Mouse (Mus musculus) lung, postnatal 14 days (tissue): ENCODE data around the gene Lgi4.
A peak's percentile ranks its signal among the peaks of the same experiment; 100 is the strongest.

Experiments
- DNase-seq: peaks from one replicate; pipeline ENCODE4 v3.0.0; 2021

Lgi4 gene

GRCm38 (mm10) chr7:31052636-31053434 is 6.3 kb upstream of the Lgi4 start:
- DNase-seq, result no peak

- no peak for DNase-seq
Measured at GRCm38 (mm10) chr7:31053882-31054447, 5.2 kb upstream of the Lgi4 start.

- no peak for DNase-seq
Measured at GRCm38 (mm10) chr7:31054661-31055320, 4.4 kb upstream of the Lgi4 start.

GRCm38 (mm10) chr7:31055354-31055824 is 3.8 kb upstream of the Lgi4 start:
- peak; percentile 78 for DNase-seq

GRCm38 (mm10) chr7:31055883-31056282 is 3.3 kb upstream of the Lgi4 start:
- DNase-seq, result no peak

GRCm38 (mm10) chr7:31056448-31056847 is 2.7 kb upstream of the Lgi4 start:
- no peak for DNase-seq

- no peak for DNase-seq
Measured at GRCm38 (mm10) chr7:31057071-31057470, 2.1 kb upstream of the Lgi4 start, which contains the start of gene Fxyd1. Gene Fxyd1, minus strand, starts transcription at chr7:31057199.

- no peak for DNase-seq
Measured at GRCm38 (mm10) chr7:31057730-31058129, 1.4 kb upstream of the Lgi4 start.

GRCm38 (mm10) chr7:31058211-31058610 is 931 bp upstream of the Lgi4 start:
- DNase-seq, result no peak

- DNase-seq, result no peak
Measured at GRCm38 (mm10) chr7:31059919-31060620, 928 bp downstream of the Lgi4 start.

GRCm38 (mm10) chr7:31060621-31061010 is 1.5 kb downstream of the Lgi4 start:
- no peak for DNase-seq

- no peak for DNase-seq
Measured at GRCm38 (mm10) chr7:31063074-31063560, 4.0 kb downstream of the Lgi4 start.

- DNase-seq, result no peak
Measured at GRCm38 (mm10) chr7:31067836-31068235, 8.7 kb downstream of the Lgi4 start.

GRCm38 (mm10) chr7:31069491-31069890 is 10.3 kb downstream of the Lgi4 start:
- DNase-seq, result no peak

GRCm38 (mm10) chr7:31070324-31070723 is 11.2 kb downstream of the Lgi4 start:
- no peak for DNase-seq

- no peak for DNase-seq
Measured at GRCm38 (mm10) chr7:31072326-31072725, 13.2 kb downstream of the Lgi4 start.

GRCm38 (mm10) chr7:31073546-31073945 is 14.4 kb downstream of the Lgi4 start:
- DNase-seq, result no peak

GRCm38 (mm10) chr7:31074061-31074712 is 15.0 kb downstream of the Lgi4 start:
- no peak for DNase-seq

GRCm38 (mm10) chr7:31074713-31075069 is 15.5 kb downstream of the Lgi4 start:
- DNase-seq, result no peak

- no peak for DNase-seq
Measured at GRCm38 (mm10) chr7:31076492-31076891, 17.4 kb downstream of the Lgi4 start, which contains the start of gene Fxyd3. Gene Fxyd3, minus strand, starts transcription at chr7:31076704.

GRCm38 (mm10) chr7:31077470-31077869 is 18.3 kb downstream of the Lgi4 start:
- no peak for DNase-seq

GRCm38 (mm10) chr7:31077885-31078445 is 18.8 kb downstream of the Lgi4 start:
- peak; percentile 60 for DNase-seq
